Mouse (Mus musculus) retina, adult 2 months (tissue): Measurements from ENCODE around the gene Zfp747.

Experiments
- DNase-seq: peaks from one replicate; pipeline ENCODE4 v3.0.0-alpha.2; 2012; ENCODE audit warnings: low read depth, low spot score

Gene Zfp747

DNA sequence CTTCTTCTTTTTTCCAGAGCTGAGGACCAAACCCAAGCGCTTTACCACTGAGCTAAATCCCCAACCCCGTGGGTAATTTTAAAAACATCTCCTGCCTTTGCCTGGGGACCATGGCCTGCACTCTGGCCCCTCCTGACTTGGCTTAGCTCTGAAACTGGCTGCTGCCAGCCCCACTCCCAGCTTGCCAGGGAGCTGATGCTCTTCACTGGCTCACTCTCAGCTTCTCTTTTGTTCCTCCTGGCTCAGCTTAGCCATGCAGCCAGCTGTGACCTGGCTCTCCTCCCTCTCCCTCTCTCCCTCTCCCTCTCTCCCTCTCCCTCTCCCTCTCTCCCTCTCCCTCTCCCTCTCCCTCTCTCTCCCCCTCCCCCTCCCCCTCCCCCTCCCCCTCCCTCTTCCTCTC lies 49.2 kb downstream of the Zfp747 start:
- DNase-seq: no peak

DNA sequence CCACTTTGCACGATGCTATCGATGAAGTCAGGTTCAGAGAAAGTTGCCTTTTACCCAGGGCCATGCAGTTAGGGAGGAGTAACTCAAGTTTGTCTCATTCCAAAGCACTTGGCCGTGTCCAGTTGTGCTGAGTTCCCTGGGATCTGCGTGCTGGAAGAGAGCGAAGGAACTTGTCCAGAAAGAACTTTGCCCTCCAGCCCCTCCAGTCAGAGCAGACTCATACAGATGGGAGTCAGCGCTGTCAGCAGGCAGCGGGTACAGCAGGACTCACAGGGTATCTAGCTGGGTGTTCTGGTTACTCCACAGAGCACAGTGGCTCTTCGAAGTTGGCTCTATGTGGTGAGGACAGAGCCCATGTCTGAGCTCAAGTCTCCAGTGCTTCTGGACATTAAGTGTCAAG lies 50.3 kb downstream of the Zfp747 start:
- DNase-seq: no peak

DNA sequence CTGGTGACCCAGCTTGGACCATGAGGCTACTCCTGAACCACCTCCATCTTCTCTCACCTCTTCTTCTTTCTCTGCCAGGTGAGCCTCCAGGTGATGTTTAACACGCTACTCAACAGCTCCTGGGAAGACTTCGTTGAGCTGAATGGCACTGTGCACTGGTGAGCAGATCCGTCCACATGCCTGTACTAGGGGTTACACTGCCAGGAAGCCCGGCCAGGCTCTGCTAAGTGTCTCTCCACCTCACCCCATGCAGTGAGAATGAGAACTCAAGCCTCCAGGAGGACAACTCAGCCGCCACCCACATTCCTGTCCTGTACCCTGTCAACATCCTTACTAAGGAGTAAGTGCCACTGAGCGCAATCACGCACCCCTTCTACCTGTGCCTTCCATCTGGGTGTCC lies 50.9 kb downstream of the Zfp747 start:
- DNase-seq: no peak
